Mouse (Mus musculus): Measurements from ENCODE around the gene Foxn2.

DNA sequence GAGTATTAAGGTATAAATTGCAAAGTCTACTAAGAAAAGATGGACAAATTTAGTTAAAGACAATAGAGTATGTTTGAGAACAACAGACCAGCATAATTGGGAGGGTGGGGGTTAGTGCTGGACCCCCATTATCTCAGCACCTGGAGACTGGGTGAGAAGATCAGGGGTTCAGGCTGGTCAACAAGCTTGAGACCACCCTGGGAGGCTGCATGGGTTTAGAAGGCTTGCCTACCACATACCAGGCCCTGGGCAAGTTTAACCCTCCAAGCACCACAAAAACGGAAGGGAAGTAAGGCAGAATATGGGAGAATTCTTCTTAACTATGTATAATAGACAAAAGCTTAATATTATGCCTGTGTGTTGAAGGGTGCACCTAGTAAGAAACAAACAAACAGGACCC lies 44.4 kb downstream of the Foxn2 start:
- TF ChIP-seq USF1 (IDR thresholded peaks at IDR 0.05; ENCODE audit: low read depth) (no peak), CTCF (IDR thresholded peaks at IDR 0.05; ENCODE audit: control insufficient read depth, insufficient read depth, insufficient read length) (no peak), MAX (IDR thresholded peaks at IDR 0.05) (no peak), CEBPB (IDR thresholded peaks at IDR 0.05; ENCODE audit: low read depth) (no peak), MYOD1 (IDR thresholded peaks at IDR 0.05; ENCODE audit: control insufficient read depth, insufficient read length, low read depth) (no peak), MYOG (IDR thresholded peaks at IDR 0.05; ENCODE audit: control insufficient read depth, extremely low read depth, insufficient read length) (no peak)
